Mouse (Mus musculus): ENCODE data around the gene Mtcl1.
A peak's percentile ranks its signal among the peaks of the same experiment; 100 is the strongest.

Gene Mtcl1

DNA sequence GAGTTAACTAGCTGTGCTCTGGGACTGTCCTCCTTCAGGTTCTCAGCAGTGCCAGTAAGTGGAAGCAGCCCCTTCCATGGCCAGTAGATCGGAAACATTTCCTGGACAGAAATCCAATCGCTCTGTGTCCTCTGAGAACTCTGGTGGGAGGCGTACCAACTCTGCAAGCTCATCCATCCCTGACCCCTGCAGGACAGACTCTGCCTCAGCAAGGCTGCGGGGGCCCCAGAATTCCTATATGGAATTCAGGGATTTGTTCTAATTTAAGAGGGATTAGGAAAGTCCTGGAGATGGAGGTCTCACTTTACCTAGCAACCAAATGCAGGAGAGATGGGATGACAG is 123.4 kb downstream of the Mtcl1 start:
- no peak for DNase-seq (ENCODE audit: low spot score in 2 of 2)

DNA sequence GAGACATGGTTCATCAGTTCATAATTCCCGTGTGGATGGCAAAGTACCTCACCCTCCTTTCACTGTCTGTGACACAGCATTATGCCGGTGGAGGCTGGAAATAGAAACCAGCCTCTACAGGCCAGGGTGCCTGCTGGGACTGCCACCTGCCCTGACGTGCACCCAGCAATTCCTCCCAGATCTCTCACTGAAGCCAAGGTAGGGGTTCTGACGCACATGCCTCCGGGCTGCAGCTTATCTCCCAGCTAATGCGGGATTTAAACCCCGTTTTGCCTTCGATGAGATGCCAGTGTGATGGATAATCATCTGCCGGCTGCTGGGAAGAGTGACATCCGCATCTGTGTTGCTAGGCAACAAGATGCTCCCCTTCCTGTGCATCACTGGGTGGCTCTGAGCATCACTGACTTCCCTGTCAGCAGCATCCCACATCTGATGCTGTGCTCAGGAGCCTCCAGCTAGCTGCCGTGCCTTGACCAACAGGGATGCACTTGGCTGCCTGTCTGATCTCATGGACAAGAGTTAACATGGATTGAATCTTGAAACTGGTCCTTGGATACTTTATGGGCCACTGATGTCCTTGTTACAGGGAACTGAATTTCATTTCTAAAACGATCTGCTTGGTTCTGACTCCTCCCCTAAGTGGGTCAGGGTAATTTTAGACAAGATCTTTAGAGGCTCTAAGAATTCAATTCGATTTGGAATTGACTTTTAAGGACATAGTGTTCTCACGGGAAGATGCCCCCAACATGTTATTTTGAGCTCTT is 123.9 kb downstream of the Mtcl1 start:
- peak; percentile 67 to 81 for DNase-seq (ENCODE audit: low spot score in 2 of 2)

DNA sequence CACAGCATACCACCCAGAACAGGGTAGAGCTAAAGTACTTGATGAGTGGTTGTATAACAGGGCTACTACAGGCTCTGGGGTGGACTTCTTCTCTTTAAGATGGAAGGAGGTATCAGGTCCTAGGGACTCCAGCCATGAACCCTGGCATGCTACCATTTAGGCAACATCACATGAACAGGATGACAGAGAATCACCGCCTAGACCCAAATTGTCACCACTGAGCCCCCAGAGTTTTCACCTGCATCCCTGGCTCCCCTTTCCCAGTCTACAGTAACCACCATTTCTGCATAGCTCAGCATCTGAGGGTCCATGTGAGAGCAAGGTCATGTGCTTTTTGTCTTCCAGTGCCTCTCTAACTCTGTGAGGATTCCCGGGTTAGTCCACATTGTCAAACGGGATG is 124.7 kb downstream of the Mtcl1 start:
- no peak for DNase-seq (ENCODE audit: low spot score in 2 of 2)

DNA sequence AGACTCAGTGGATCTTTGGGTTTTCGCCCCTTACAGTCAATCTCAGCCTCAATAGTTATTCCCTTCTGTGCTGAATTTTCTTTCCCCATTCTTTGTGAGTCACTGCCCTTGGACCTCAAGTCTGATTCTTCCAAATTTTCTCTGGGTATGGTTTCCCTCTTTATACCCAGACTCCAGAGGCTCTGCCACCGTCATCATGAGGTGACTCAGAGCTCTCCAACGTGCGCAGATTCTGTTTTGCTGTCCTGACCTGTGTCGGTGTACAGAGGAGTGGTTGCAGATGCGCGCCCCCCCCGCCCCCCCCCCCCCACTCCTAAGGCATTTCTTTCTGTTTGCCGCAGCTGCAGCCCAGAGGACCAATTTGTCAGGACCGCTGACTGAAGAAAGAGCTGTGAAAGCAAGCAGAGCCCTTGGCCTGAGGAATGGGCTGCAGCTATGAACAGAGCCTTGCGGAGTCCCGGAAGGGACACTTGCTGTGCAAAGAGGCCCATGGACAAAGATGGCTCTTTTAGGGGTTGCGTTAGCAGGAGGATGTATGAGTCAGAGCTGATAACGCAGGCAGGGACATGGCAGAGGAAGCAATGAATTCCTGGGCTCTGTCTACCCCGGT is 126.8 kb downstream of the Mtcl1 start:
- DNase-seq (ENCODE audit: low spot score in 2 of 2): no peak

DNA sequence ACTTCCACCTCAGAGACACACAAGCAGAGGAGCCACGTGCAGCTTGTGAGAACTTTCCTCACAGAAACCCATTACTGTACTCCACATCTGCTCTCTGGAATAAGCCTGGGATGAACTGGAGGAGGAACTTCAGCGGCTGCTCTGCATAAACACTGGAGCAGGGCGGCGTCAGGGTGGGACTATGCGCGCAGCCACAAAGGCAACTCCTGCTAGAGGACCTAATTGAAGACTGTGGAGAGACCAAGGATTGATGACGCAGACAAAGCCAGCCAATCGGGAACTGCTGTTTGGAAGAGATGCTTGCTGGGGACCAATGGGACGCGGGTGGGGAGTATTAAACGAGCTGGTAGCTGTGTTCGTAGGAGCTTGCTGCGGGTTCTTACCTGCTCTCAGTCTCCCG is 127.6 kb downstream of the Mtcl1 start:
- no peak for DNase-seq (ENCODE audit: low spot score in 2 of 2)

DNA sequence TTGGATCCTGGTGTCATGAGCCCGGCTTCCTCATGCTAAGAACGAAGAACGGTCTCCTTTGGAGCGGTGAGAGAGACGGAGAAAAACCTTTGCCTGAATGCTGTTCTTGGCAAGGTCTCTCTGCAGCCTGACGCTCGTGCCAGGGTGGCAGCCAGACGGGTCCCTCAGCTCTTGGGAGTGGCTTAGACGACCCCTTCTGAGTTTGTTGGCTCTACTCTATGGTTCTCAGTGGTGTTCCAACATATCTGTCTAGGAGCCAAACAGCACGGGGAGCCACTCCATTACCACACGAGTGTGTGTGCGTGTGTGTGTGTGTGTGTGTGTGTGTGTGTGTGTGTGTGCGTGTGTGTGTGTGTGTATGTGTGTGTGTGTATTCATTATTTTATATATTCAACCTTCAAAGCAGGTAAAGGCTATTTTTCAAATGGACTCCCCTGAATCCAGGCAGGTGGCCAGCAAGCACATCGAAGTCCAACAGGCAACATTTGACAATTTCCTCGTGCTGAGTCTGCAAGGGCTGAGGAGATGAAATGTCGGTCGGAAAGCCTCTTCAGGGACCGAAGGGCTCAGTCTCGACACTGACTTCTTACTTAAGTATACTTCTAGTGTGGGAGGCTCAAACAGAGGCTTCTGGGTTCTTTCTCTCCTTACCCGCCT is 128.7 kb downstream of the Mtcl1 start:
- DNase-seq (ENCODE audit: low spot score in 2 of 2): no peak

DNA sequence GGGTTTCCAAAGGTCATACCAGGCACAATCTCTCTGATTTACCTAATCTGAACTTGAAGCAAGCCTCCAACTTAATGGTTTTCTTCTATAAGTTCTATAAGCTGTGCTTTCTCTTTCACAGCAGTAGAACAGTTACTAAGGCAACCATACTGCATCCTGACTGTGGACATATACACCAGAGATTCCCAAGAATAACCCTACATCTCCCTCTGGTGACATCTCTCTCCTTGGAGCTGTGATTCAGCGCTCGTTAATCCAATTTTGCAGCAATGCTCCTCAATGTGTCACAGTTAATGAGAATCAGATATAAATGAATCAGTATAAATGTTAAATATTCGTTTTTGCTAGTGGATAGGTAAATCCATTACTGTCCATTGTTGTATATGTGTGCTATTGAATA is 131.5 kb downstream of the Mtcl1 start:
- no peak for DNase-seq (ENCODE audit: low spot score in 2 of 2)

DNA sequence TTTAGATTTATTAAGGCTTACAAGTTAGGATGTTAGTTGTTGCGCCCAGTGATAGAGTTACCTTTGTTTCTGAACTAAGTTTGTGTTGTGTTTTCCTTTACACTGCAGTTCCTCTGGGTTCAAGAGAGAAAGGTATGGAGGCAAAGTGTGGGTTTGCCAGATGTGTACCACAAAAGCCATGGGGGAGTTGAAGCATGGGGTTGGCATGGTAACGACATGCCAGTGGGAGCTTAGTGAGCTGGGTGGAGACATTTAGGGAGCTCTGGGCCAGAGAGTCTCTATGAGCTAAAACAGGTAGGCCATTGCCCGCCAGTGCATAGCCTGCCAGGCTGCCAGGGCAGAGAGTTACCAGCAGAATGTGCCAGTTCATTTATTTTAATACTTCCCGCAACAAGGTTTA is 132.0 kb downstream of the Mtcl1 start:
- no peak for DNase-seq (ENCODE audit: low spot score in 2 of 2)

DNA sequence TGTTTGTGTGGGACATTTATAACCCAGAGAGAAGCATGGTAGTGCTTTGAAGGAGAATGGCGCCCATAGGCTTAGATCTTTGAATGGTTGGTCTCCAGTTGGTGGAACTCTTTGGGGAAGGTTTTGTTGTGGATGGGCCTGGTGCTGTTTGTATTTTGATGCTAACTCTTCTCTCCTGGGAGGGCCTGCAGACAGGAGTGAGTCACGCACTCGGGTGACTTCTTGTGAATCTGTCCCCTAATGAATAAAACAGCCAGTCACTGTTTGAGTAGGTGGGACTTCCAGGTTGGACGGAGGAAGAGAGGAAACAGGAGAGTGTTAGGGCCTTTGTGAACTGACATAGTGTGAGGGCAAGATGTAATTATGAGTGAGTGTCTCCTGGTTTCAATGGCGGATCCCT is 132.4 kb downstream of the Mtcl1 start:
- DNase-seq (ENCODE audit: low spot score in 2 of 2): no peak

DNA sequence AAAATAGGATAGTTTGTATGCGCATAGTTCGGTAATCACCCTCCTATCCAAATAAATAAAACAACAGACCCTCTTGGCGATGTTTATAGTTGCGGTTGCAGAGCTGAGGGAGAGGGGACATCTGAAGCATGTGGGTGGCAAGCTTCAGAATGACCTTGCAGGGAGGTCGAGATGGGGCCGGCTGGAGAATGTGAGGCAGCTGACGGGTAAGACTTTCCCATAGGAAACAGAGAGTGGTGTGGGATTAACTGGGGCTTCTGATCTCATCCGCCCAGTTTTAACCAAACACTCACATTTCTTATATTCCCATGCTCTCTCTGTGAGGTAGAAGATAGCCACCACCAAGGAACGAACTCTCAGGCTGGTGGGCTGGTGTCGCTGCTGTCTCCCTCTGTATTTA is 134.1 kb downstream of the Mtcl1 start:
- no peak for DNase-seq (ENCODE audit: low spot score in 2 of 2)

DNA sequence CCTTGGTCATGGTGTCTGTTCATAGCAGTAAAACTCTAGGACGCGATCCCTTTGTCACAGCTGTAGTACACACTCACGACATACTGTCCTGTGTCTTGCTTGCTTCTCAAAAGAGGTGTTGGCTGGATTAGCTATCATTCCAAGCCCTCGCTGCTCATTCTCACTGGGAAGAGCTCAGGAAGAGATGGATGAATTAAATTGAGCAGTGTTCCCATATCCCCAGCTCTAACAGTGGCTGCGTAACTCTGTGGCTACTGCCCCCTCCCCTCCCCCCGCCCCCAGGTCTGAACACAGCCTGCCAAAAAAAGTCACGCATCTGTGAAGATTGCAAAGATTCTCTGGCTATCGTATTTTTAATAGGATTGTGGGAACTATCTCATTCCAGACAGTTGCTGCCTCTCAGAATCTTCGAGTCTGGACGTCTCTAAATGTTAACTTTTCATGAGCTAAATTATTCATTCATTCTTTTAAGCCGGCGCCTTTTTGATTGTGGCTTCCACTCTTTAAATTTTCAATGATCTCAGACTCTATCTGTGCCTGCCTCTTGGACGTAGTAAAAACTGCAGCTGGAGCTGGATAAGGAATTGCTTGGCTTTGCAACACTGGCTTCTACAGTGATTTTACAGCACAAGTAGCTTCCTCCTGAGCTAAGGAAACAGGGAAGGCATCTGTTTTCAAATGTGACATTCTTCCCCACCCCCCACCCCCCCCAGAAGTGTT is 134.8 kb downstream of the Mtcl1 start:
- no peak for DNase-seq (ENCODE audit: low spot score in 2 of 2)

DNA sequence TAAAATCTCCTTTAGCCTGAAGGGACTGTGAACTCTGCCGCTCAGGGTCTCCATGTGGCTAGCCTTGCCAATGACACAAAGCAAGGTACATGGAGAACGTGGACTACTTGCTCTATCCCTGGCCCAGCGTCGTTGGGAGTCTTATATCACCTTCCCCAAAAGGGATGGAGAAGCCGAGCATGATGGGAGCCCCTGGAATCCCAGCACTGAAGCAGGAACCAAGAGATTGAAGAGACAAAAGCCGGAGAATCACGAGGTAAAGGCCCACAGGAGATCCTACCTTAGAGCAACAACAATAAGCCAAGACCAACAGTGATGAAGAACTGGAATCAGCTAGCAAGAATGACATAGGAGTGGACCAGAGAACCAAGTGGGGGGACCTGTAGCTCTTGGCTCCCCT is 147.6 kb downstream of the Mtcl1 start:
- DNase-seq (ENCODE audit: low spot score in 2 of 2): no peak

DNA sequence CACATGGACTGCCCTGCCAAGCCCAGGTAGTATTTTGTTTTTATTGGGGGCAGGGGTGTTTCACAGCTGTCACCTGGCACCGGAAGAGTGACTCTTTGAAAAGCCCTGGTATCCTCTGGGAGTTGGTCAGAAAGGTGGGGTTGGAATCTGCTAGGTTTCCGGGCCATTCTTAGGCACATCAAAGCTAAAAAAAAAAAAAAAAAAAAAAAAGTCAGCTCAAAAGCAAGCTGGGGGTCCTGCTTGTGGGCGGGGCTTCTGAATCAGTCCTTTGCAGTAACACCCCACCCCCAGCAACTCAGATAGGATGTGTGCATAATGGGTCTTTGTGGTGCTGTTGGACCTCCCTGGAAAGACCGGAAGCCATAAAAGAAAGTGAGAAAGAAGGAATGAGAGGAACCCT is 148.3 kb downstream of the Mtcl1 start:
- no peak for DNase-seq (ENCODE audit: low spot score in 2 of 2)

DNA sequence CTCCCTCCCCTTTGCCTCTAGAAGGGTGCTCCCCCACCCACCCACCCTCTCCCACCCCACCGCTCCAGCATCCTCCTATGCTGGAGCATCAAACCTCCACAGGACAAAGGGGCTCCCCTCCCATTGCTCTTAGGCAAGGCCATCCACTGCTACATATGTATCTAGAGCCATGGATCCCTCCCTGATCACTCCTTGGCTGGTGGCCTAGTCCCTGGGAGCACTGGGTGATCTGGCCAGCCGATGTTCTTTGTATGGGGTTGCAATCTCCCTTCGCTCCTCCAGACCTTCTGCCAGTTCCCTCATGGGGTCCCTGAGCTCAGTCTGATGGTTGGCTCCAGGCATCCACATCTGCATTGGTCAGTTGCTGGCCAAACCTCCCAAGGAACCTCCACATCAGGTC is 151.8 kb downstream of the Mtcl1 start:
- DNase-seq (ENCODE audit: low spot score in 2 of 2): no peak

DNA sequence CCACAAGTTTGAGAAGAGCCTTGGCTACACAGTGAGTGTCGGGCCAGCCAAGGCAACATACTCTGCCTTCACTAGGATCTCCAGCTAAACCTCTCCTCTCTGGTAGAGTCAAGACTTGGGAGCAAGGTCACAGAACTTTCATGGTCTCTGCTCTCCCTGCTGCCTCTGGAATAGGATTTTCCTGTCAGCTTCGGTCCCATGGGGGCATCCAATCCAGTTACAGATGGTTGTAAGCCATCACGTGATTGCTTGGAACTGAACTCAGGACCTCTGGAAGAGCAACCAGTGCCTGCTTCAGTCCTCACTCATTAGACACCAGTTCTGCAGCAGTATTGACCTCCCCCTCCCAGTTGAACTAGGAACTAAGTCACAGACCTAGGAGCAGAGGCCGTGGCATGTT is 156.0 kb downstream of the Mtcl1 start:
- DNase-seq (ENCODE audit: low spot score in 2 of 2): no peak

DNA sequence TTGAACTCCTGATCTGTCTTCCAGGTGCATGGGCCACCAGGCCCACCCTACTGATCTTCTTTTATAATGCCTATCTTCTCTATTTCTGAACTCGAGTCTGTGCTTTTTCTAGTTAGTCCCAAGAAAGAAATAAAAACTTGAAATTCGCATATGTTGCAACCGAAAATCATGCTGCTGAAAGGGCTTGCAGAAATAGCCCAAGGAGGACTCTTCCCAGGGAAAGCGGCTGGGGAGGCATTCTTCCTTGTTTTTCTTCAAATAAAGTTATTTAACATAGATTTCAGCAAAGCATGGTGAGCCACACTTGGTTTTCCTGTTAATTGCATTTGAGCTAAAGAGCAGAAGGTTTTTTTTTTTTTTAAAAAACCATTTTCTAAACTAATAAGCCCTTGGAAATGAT is 159.7 kb downstream of the Mtcl1 start:
- no peak for DNase-seq (ENCODE audit: low spot score in 2 of 2)
